Mouse (Mus musculus) CD4-positive, CD25-positive, alpha-beta regulatory T cell, adult 9 weeks (primary cell): ENCODE results near the gene F2. TPM values are rescaled to one million over a fixed set of nuclear protein-coding genes. Genes with fewer than 3 reads are reported as not detected.

Experiments
- polyA plus RNA-seq: library from polyadenylated mRNA; unstranded; fragments of 100-300 nt; shearing (Covaris generic); gene quantifications from one replicate; pipeline ENCODE4 v1.2.1, GENCODE M21; 2017

Gene F2
- not detected for polyA plus RNA-seq

DNA sequence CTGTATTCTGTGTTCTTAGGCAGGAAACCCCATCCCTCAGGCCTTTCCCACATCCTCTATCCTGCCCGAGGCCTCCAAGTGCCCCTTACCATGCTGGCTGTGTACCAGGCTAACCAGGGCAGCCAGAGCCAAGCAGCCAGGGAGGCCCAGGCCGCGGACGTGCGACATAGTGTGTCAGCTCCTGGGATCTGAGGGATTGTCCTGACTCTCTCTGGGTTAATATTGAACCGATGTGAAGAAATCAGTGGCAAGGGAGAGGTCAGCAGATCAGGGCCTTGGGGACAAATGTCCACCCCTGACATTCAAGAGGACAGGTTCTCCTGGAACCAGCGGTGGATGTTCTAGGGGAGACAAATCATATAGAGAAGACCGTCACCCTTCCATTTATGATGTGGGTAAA lies at the start of gene F2:
TSS of gene F2 (minus strand) at position 186 of the 400 bp plus-strand sequence.

DNA sequence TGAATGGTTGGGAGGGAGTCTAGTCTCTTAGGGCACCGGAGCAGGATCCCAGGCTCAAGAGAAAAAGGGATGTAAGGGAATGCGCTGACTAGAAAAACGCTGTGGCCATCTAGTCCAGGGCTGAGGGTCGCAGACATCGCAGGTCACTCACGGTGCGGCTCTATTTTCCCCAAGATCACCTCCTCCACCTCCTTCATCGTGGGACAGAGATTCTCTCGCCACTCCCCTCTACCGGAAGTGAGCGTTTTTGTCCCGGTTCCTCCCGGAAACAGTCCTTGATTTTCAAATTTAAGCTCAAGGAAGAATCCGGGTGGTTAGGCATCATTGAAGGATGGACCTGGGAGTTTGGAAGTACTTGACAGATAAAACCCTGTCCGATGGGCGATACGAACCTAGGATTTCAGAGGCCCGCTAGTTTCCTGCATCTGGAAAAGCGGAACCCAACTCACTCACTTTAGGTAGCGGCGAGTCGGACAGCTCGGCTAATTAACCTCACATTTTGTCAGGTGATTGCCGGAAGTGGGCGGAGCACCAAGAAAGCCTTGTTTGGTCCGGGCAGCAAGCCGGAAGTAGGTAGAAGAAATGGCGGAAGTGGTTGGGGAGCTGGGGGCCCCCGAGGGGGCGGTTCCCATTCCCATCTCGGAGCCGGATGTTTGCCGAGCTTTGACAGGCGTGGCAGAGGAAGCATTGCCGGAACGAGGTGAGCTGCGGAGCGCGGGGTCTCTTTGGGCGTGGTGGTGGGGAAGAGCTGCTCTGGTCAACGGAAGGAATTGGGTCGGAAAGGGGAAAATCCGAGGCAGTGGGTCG lies 13.5 kb upstream of the F2 start, which contains the start of the genes Zfp408 and Arhgap1:
TSS of gene Zfp408 (minus strand) at position 239 of the 807 bp plus-strand sequence.
TSS of gene Arhgap1 (plus strand) at position 308 of the 807 bp plus-strand sequence.

Other genes with a start within 250 kb of the F2 start
- gene 1110051M20Rik, start 191.7 kb downstream of the F2 start, polyA plus RNA-seq, result 30.4 TPM
- gene Lrp4, start 178.9 kb downstream of the F2 start, polyA plus RNA-seq, result 0.04 TPM
- gene Ckap5, start 109.7 kb downstream of the F2 start, polyA plus RNA-seq, result 59.8 TPM
- gene Zfp408, start 13.4 kb upstream of the F2 start, polyA plus RNA-seq, result 24.1 TPM
- gene Arhgap1, start 13.4 kb upstream of the F2 start, polyA plus RNA-seq, result 236 TPM
- gene Atg13, start 74.2 kb upstream of the F2 start, polyA plus RNA-seq, result 63.0 TPM
- gene Harbi1, start 74.4 kb upstream of the F2 start, polyA plus RNA-seq, result 18.4 TPM
- gene Ambra1, start 93.7 kb upstream of the F2 start, polyA plus RNA-seq, result 63.0 TPM